Mouse (Mus musculus): ENCODE measurements at regions not wholly inside any gene's neighbourhood (a gene's known extent, or its start where the extent isn't known, plus 50 kb on each side); places are given as distances from the start of the nearest gene placed in this dataset.

DNA sequence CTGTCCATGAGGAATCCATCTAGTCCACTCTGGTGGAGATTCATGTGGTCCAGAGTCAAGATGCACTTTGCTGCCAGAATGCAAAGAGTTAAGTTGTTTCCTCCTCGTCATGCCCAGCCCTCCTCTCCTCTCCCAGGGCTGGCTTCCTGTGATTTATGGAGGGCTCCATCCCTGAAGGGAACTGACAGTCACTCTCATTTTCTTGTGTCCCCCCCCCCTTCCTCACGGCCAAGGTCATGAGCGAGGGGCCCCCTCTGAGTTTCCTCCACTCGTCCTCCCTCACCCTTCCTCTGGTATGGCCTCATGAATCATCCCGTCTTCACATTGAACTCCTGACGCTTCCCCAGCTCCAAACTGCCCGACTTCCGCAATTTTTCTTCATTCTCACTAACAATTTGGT lies 461.9 kb downstream of the Tshz3 start:
- Histone ChIP-seq H3K4me2 (ENCODE audit: low read length) (no peak overlapping the region), H3K4me1 (replicated peaks; ENCODE audit: control insufficient read depth, insufficient read depth, low read length) (no peaks in the 10 kb centered on the region), H3K27me3 (replicated peaks; ENCODE audit: control insufficient read depth, insufficient read depth, low read length) (no peaks in the 10 kb centered on the region), H3K9ac (replicated peaks; ENCODE audit: low read depth, low read length) (no peak overlapping the region), H3K4me3 (replicated peaks; ENCODE audit: low read length) (no peak overlapping the region), H3K27ac (ENCODE audit: low read length) (no peak overlapping the region), H3K9me3 (ENCODE audit: control insufficient read depth, low read length) (no peaks in the 10 kb centered on the region), H3K36me3 (ENCODE audit: control insufficient read depth, insufficient read depth) (no peaks in the 10 kb centered on the region)
- no peak for ATAC-seq
- whole genome bisulfite sequencing, result 78% methylated on average over 8 of the region's 8 CpGs

DNA sequence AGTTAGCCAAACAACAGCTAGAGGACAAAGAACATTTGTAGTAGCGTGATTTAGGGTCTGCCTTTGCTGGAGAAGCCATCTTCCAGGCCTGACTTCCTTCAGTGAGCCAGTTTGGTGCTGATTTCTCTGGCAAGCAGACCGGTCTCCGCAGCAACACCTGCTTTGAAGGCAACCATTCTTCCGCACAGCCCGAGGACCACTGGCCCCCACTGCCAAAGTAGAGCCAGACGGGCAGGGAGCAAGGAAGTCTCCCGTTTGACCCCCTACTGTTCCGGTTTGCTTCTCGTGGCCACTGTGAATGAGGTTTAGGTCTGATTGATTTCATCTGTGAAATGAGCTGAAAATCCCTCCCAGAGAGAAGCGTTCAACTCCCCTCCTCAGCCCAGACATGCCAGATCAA lies 471.0 kb downstream of the Tshz3 start:
- 63% methylated on average over 10 of the region's 10 CpGs for WGBS
- Histone ChIP-seq H3K9ac (replicated peaks; ENCODE audit: low read depth, low read length) (no peak overlapping the region), H3K27me3 (replicated peaks; ENCODE audit: control insufficient read depth, insufficient read depth, low read length) (no peaks in the 10 kb centered on the region), H3K9me3 (ENCODE audit: control insufficient read depth, low read length) (no peaks in the 10 kb centered on the region), H3K4me2 (ENCODE audit: low read length) (no peak overlapping the region), H3K4me1 (replicated peaks; ENCODE audit: control insufficient read depth, insufficient read depth, low read length) (no peaks in the 10 kb centered on the region), H3K4me3 (replicated peaks; ENCODE audit: low read length) (no peak overlapping the region), H3K27ac (ENCODE audit: low read length) (no peak overlapping the region), H3K36me3 (ENCODE audit: control insufficient read depth, insufficient read depth) (no peaks in the 10 kb centered on the region)
- ATAC-seq, result no peak

DNA sequence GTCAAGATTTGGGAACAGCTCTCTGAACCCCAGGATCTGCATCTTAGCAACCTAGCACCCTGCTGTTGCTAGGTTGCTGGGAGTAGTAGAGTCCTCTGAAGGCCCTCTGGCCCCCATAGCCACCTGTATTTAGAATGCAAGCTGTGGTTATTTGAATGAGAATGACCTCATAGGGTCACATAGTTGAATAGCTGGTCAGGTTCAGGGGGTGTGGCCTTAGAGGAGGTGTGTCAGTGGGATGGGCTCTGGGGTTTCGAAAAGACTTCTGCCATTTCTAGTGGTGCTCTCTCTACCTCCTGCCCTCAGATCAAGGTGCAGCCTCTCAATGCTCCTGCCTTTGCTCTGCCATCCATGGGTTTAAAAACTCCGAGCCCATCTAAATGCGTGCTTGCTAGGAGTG lies 477.8 kb downstream of the Tshz3 start:
- peaks cover 18% of the 10 kb centered on the region for H3K4me1 ChIP-seq (replicated peaks; ENCODE audit: control insufficient read depth, insufficient read depth, low read length)
- H3K4me2 ChIP-seq (ENCODE audit: low read length), result no peak overlapping the region
- WGBS, result 90% methylated on average over 3 of the region's 3 CpGs
- ATAC-seq, result no peak
- H3K9ac ChIP-seq (replicated peaks; ENCODE audit: low read depth, low read length), result no peak overlapping the region
- H3K4me3 ChIP-seq (replicated peaks; ENCODE audit: low read length), result no peak overlapping the region
- H3K27me3 ChIP-seq (replicated peaks; ENCODE audit: control insufficient read depth, insufficient read depth, low read length), result no peaks in the 10 kb centered on the region
- H3K27ac ChIP-seq (ENCODE audit: low read length), result no peak overlapping the region
- no peaks in the 10 kb centered on the region for H3K36me3 ChIP-seq (ENCODE audit: control insufficient read depth, insufficient read depth)
- no peaks in the 10 kb centered on the region for H3K9me3 ChIP-seq (ENCODE audit: control insufficient read depth, low read length)

GRCm38 (mm10) chr7:37178256-37178655 lies 480.3 kb downstream of the Tshz3 start:
- no peak overlapping the region for H3K27ac ChIP-seq (ENCODE audit: low read length)
- H3K4me1 ChIP-seq (replicated peaks; ENCODE audit: control insufficient read depth, insufficient read depth, low read length), result peaks cover 24% of the 10 kb centered on the region
- no peaks in the 10 kb centered on the region for H3K9me3 ChIP-seq (ENCODE audit: control insufficient read depth, low read length)
- no peaks in the 10 kb centered on the region for H3K36me3 ChIP-seq (ENCODE audit: control insufficient read depth, insufficient read depth)
- ATAC-seq, result no peak
- no peaks in the 10 kb centered on the region for H3K27me3 ChIP-seq (replicated peaks; ENCODE audit: control insufficient read depth, insufficient read depth, low read length)
- H3K4me3 ChIP-seq (replicated peaks; ENCODE audit: low read length), result no peak overlapping the region
- 46% methylated on average over 4 of the region's 4 CpGs for WGBS
- H3K9ac ChIP-seq (replicated peaks; ENCODE audit: low read depth, low read length), result no peak overlapping the region
- H3K4me2 ChIP-seq (ENCODE audit: low read length), result no peak overlapping the region

GRCm38 (mm10) chr7:37179907-37180306 lies 482.0 kb downstream of the Tshz3 start:
- Histone ChIP-seq H3K4me1 (replicated peaks; ENCODE audit: control insufficient read depth, insufficient read depth, low read length) (peaks cover 24% of the 10 kb centered on the region), H3K27me3 (replicated peaks; ENCODE audit: control insufficient read depth, insufficient read depth, low read length) (no peaks in the 10 kb centered on the region), H3K4me3 (replicated peaks; ENCODE audit: low read length) (no peak overlapping the region), H3K9me3 (ENCODE audit: control insufficient read depth, low read length) (no peaks in the 10 kb centered on the region), H3K36me3 (ENCODE audit: control insufficient read depth, insufficient read depth) (no peaks in the 10 kb centered on the region), H3K27ac (ENCODE audit: low read length) (no peak overlapping the region), H3K9ac (replicated peaks; ENCODE audit: low read depth, low read length) (no peak overlapping the region), H3K4me2 (ENCODE audit: low read length) (peak overlapping the region; percentile 37)
- 6% methylated on average over 10 of the region's 10 CpGs for WGBS
- no peak for ATAC-seq

DNA sequence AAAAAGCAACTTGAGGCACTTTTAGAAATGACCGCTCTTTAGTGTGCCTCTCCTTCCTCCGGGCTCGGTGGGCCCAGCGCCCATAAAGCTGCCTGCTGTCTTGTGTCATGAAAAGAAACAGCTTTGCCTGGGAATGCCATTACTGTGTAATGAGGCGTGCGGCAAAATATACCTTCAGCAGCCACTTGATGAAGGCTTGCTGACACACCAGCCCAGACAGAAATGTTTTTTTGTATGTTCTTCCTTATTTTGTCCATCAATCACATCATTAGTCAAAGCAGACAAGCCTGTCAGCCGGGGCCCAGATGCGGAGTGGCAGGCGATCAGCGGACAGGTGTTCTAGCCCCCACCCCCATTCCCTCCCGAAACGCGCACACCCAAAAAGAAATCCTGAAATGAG lies 482.5 kb downstream of the Tshz3 start:
- peak; percentile 55; the same call in 1 of the 2 replicates for ATAC-seq
- no peaks in the 10 kb centered on the region for H3K36me3 ChIP-seq (ENCODE audit: control insufficient read depth, insufficient read depth)
- H3K27ac ChIP-seq (ENCODE audit: low read length), result no peak overlapping the region
- no peak overlapping the region for H3K4me3 ChIP-seq (replicated peaks; ENCODE audit: low read length)
- 5% methylated on average over 13 of the region's 13 CpGs for WGBS
- H3K9ac ChIP-seq (replicated peaks; ENCODE audit: low read depth, low read length), result no peak overlapping the region
- peak overlapping the region; percentile 37 for H3K4me2 ChIP-seq (ENCODE audit: low read length)
- H3K9me3 ChIP-seq (ENCODE audit: control insufficient read depth, low read length), result no peaks in the 10 kb centered on the region
- no peaks in the 10 kb centered on the region for H3K27me3 ChIP-seq (replicated peaks; ENCODE audit: control insufficient read depth, insufficient read depth, low read length)
- H3K4me1 ChIP-seq (replicated peaks; ENCODE audit: control insufficient read depth, insufficient read depth, low read length), result peaks cover 24% of the 10 kb centered on the region

GRCm38 (mm10) chr7:37181109-37181508 lies 483.2 kb downstream of the Tshz3 start:
- no peak overlapping the region for H3K27ac ChIP-seq (ENCODE audit: low read length)
- no peak overlapping the region for H3K9ac ChIP-seq (replicated peaks; ENCODE audit: low read depth, low read length)
- WGBS, result 51% methylated on average over 4 of the region's 4 CpGs
- H3K4me1 ChIP-seq (replicated peaks; ENCODE audit: control insufficient read depth, insufficient read depth, low read length), result peaks cover 24% of the 10 kb centered on the region
- no peak overlapping the region for H3K4me2 ChIP-seq (ENCODE audit: low read length)
- H3K27me3 ChIP-seq (replicated peaks; ENCODE audit: control insufficient read depth, insufficient read depth, low read length), result no peaks in the 10 kb centered on the region
- no peaks in the 10 kb centered on the region for H3K9me3 ChIP-seq (ENCODE audit: control insufficient read depth, low read length)
- no peaks in the 10 kb centered on the region for H3K36me3 ChIP-seq (ENCODE audit: control insufficient read depth, insufficient read depth)
- H3K4me3 ChIP-seq (replicated peaks; ENCODE audit: low read length), result no peak overlapping the region
- ATAC-seq, result no peak

DNA sequence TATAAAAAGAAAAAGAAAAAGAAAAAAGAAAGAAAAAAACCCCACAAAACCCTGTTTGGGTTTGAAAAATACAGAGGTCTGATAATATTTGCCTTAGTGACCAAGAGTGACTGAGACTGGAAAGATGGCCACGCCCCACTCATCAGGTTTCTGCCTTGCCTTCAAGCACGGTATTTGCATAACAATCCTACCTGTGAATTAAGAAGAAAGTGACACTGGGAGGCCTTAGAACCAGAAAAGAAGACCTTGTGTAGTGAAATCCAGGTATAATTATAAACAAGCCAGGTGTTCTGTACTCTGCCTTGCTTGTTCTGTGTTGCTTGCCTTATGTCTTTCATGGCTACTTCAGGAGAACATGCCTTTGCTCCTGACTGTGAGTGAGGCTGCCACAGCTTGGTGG lies 494.6 kb downstream of the Tshz3 start:
- Histone ChIP-seq H3K27me3 (replicated peaks; ENCODE audit: control insufficient read depth, insufficient read depth, low read length) (no peaks in the 10 kb centered on the region), H3K4me3 (replicated peaks; ENCODE audit: low read length) (no peak overlapping the region), H3K4me1 (replicated peaks; ENCODE audit: control insufficient read depth, insufficient read depth, low read length) (no peaks in the 10 kb centered on the region), H3K9ac (replicated peaks; ENCODE audit: low read depth, low read length) (no peak overlapping the region), H3K9me3 (ENCODE audit: control insufficient read depth, low read length) (no peaks in the 10 kb centered on the region), H3K36me3 (ENCODE audit: control insufficient read depth, insufficient read depth) (no peaks in the 10 kb centered on the region), H3K4me2 (ENCODE audit: low read length) (no peak overlapping the region), H3K27ac (ENCODE audit: low read length) (no peak overlapping the region)
- 18% methylated on average over 2 of the region's 2 CpGs for WGBS
- no peak for ATAC-seq

DNA sequence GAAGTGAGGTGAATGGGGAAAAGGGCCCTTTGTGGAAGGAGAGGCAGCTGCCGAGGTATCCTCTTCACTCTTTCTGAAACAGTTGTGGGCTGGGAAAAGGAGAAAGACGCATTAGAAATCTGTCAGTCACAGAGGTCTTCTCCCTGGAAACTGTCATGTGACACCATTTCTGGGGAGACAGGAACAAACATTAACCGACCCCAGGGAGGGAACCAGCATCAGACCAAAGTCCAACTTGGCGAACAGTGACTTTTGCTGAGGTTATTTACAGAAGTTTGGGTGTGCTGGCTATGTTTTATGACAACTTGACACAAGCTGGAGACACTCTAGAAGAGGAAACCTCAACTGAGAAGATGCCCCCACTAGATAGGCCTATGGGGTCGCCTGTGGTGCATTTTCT lies 506.9 kb downstream of the Tshz3 start:
- ATAC-seq, result no peak
- H3K9ac ChIP-seq (replicated peaks; ENCODE audit: low read depth, low read length), result no peak overlapping the region
- no peak overlapping the region for H3K4me3 ChIP-seq (replicated peaks; ENCODE audit: low read length)
- 79% methylated on average over 5 of the region's 5 CpGs for WGBS
- H3K4me2 ChIP-seq (ENCODE audit: low read length), result no peak overlapping the region
- H3K4me1 ChIP-seq (replicated peaks; ENCODE audit: control insufficient read depth, insufficient read depth, low read length), result no peaks in the 10 kb centered on the region
- no peak overlapping the region for H3K27ac ChIP-seq (ENCODE audit: low read length)
- H3K36me3 ChIP-seq (ENCODE audit: control insufficient read depth, insufficient read depth), result no peaks in the 10 kb centered on the region
- no peaks in the 10 kb centered on the region for H3K27me3 ChIP-seq (replicated peaks; ENCODE audit: control insufficient read depth, insufficient read depth, low read length)
- no peaks in the 10 kb centered on the region for H3K9me3 ChIP-seq (ENCODE audit: control insufficient read depth, low read length)

- ATAC-seq, result no peak
- WGBS, result 88% methylated on average over 7 of the region's 7 CpGs
- Histone ChIP-seq H3K4me2 (ENCODE audit: low read length) (no peak overlapping the region), H3K36me3 (ENCODE audit: control insufficient read depth, insufficient read depth) (no peaks in the 10 kb centered on the region), H3K9me3 (ENCODE audit: control insufficient read depth, low read length) (no peaks in the 10 kb centered on the region), H3K9ac (replicated peaks; ENCODE audit: low read depth, low read length) (no peak overlapping the region), H3K27ac (ENCODE audit: low read length) (no peak overlapping the region), H3K27me3 (replicated peaks; ENCODE audit: control insufficient read depth, insufficient read depth, low read length) (no peaks in the 10 kb centered on the region), H3K4me1 (replicated peaks; ENCODE audit: control insufficient read depth, insufficient read depth, low read length) (peaks cover 5% of the 10 kb centered on the region; the same call in 1 of the 2 replicates), H3K4me3 (replicated peaks; ENCODE audit: low read length) (no peak overlapping the region)
Observed at GRCm38 (mm10) chr7:37208305-37208704, 510.4 kb downstream of the Tshz3 start.

Measured in forebrain, embryonic 16.5 days (tissue).